Mouse (Mus musculus) Patski (cell line): ENCODE data around the gene Bex4. TPM values are rescaled to one million over a fixed set of nuclear protein-coding genes. Genes with fewer than 3 reads are reported as not detected.
A peak's percentile ranks its signal among the peaks of the same experiment; 100 is the strongest.
"Not testable (repeated sequence)": the region's sequence is repeated elsewhere in the genome, so short reads cannot be mapped to it uniquely, and the experiment has no call there.

Experiments
- ATAC-seq: fragments of 100-300 bp; one replicate; pipeline ENCODE4 v1.8.0; 2021
- CTCF ChIA-PET: fragments of 350-600 bp; sonication (Branson Sonifier 250); formaldehyde crosslinking; loops from one replicate; lab custom pipeline; 2022; ENCODE audit warnings: inconsistent platforms; lab: Charles Lee
- POLR2A ChIA-PET: fragments of 350-600 bp; sonication (Branson Sonifier 250); formaldehyde crosslinking; loops from one replicate; lab custom pipeline; 2022; ENCODE audit warnings: antibody characterized with exemption, inconsistent platforms; lab: Charles Lee
- DNase-seq: peaks from one replicate; pipeline ENCODE4 v3.0.0-alpha.2; 2011; ENCODE audit warnings: low read depth, low spot score
- H3K27me3 ChIP-seq: fragments of 371-371 bp; one replicate; pipeline ENCODE4 v1.5.1; 2021
- CTCF ChIP-seq: fragments of 100-300 bp; IDR thresholded peaks from one replicate; pipeline ENCODE4 v1.5.1; 2021
- in situ Hi-C: fragments of 300-500 bp; cut with MboI; formaldehyde crosslinking; loops from 3 replicates; pipeline ENCODE4 v1.11.1; 2018; ENCODE audit warnings: low pct_unique_long_range_greater_than_20kb, mixed read lengths
- polyA plus RNA-seq: library from polyadenylated mRNA; unstranded; gene quantifications from one replicate; pipeline ENCODE4 v1.2.3, GENCODE M21; 2021

The Bex4 gene
- polyA plus RNA-seq, 1 experiment from 2014 or later = not detected

GRCm38 (mm10) chrX:136135559-136135958, 3.2 kb upstream of the Bex4 start:
- ChIA-PET CTCF (no interaction called here), POLR2A (no interaction called here)
- DNase-seq (no peak), ATAC-seq (no peak)
- in situ Hi-C loops = no loop called here
- TF ChIP-seq CTCF = no peak
- peaks cover 15% of the 10 kb centered on the region for H3K27me3 ChIP-seq

GRCm38 (mm10) chrX:136139640-136140004, 826 bp downstream of the Bex4 start:
- ATAC-seq, CTCF ChIA-PET, DNase-seq, POLR2A ChIA-PET, in situ Hi-C loops: not testable (repeated sequence)
- H3K27me3 ChIP-seq = peaks cover 18% of the 10 kb centered on the region

GRCm38 (mm10) chrX:136141385-136141784, 2.6 kb downstream of the Bex4 start:
- TF ChIP-seq CTCF = no peak
- POLR2A ChIA-PET = no interaction called here
- DNase-seq = no peak
- in situ Hi-C loops = no loop called here
- peaks cover 18% of the 10 kb centered on the region for H3K27me3 ChIP-seq
- ATAC-seq = no peak
- CTCF ChIA-PET = no interaction called here

GRCm38 (mm10) chrX:136143711-136144110, 4.9 kb downstream of the Bex4 start:
- no peak for TF ChIP-seq CTCF
- CTCF ChIA-PET = no interaction called here
- H3K27me3 ChIP-seq = peaks cover 36% of the 10 kb centered on the region
- ATAC-seq (no peak), DNase-seq (no peak)
- POLR2A ChIA-PET = no interaction called here
- in situ Hi-C loops = no loop called here

- ChIA-PET CTCF (no interaction called here), POLR2A (no interaction called here)
- TF ChIP-seq CTCF = no peak
- no peak for DNase-seq
- ATAC-seq = no peak
- H3K27me3 ChIP-seq = peaks cover 41% of the 10 kb centered on the region
- in situ Hi-C loops = no loop called here
Observed at GRCm38 (mm10) chrX:136144195-136144594, 5.4 kb downstream of the Bex4 start.

GRCm38 (mm10) chrX:136170625-136171024, 31.8 kb downstream of the Bex4 start:
- TF ChIP-seq CTCF = no peak
- ATAC-seq (no peak), DNase-seq (no peak)
- ChIA-PET CTCF (no interaction called here), POLR2A (no interaction called here)
- peaks cover 18% of the 10 kb centered on the region for H3K27me3 ChIP-seq
- in situ Hi-C loops = no loop called here

GRCm38 (mm10) chrX:136171189-136172117, 32.7 kb downstream of the Bex4 start:
- ATAC-seq (peak; percentile 40), DNase-seq (peak; percentile 19)
- POLR2A ChIA-PET = no interaction called here
- CTCF ChIA-PET = interaction anchor here (1.2 kb wide), 1 partner anchor 13 kb away, joined by 3 read pairs; no protein-coding TSS in a partner anchor
- no peak for TF ChIP-seq CTCF
- peaks cover 18% of the 10 kb centered on the region for H3K27me3 ChIP-seq
- in situ Hi-C loops = no loop called here

- ChIA-PET CTCF (interaction anchor here (0.7 to 1.2 kb wide), 2 partner anchors 12 to 26 kb away, joined by 3 read pairs; no protein-coding TSS in a partner anchor), POLR2A (interaction anchor here (0.6 kb wide), 1 partner anchor 65 kb away, joined by 3 read pairs; no protein-coding TSS in a partner anchor)
- ATAC-seq (peak; percentile 95), DNase-seq (peak; percentile 25)
- TF ChIP-seq CTCF = no peak
- H3K27me3 ChIP-seq = peaks cover 18% of the 10 kb centered on the region
- in situ Hi-C loops = no loop called here
Observed at GRCm38 (mm10) chrX:136172118-136172551, 33.3 kb downstream of the Bex4 start, which contains the start of gene Tceal8. Gene Tceal8, minus strand, starts transcription at chrX:136172342.

GRCm38 (mm10) chrX:136172786-136173185, 34.0 kb downstream of the Bex4 start:
- ATAC-seq (no peak), DNase-seq (no peak)
- no peak for TF ChIP-seq CTCF
- CTCF ChIA-PET = interaction anchor here (0.7 to 1.2 kb wide), 2 partner anchors 11 to 25 kb away, joined by 3 read pairs; no protein-coding TSS in a partner anchor
- in situ Hi-C loops = no loop called here
- peaks cover 18% of the 10 kb centered on the region for H3K27me3 ChIP-seq
- POLR2A ChIA-PET = interaction anchor here (0.6 kb wide), 1 partner anchor 64 kb away, joined by 3 read pairs; no protein-coding TSS in a partner anchor

- ATAC-seq (no peak), DNase-seq (no peak)
- no peak for TF ChIP-seq CTCF
- in situ Hi-C loops = no loop called here
- ChIA-PET POLR2A (no interaction called here), CTCF (no interaction called here)
- H3K27me3 ChIP-seq = peaks cover 20% of the 10 kb centered on the region
Observed at GRCm38 (mm10) chrX:136180897-136181553, 42.2 kb downstream of the Bex4 start.

GRCm38 (mm10) chrX:136183107-136183506, 44.3 kb downstream of the Bex4 start:
- POLR2A ChIA-PET = no interaction called here
- CTCF ChIA-PET = no interaction called here
- peaks cover 30% of the 10 kb centered on the region for H3K27me3 ChIP-seq
- no peak for ATAC-seq
- DNase-seq = no peak
- in situ Hi-C loops = no loop called here
- no peak for TF ChIP-seq CTCF

Other genes with a start within 250 kb of the Bex4 start
- 2.8 TPM for gene Arxes2, start 145.2 kb upstream of the Bex4 start, polyA plus RNA-seq
- gene Arxes1, start 105.6 kb upstream of the Bex4 start, polyA plus RNA-seq = 0.68 TPM
- 0.27 TPM for gene Bex2, start 70.8 kb upstream of the Bex4 start, polyA plus RNA-seq
- not detected for gene Nxf3, start 53.7 kb upstream of the Bex4 start, polyA plus RNA-seq
- gene Tceal8, start 33.3 kb downstream of the Bex4 start, polyA plus RNA-seq = 64.6 TPM
- not detected for gene Tceal5, start 64.9 kb downstream of the Bex4 start, polyA plus RNA-seq
- gene Tceal7, start 75.8 kb downstream of the Bex4 start, polyA plus RNA-seq = not detected
- 0.86 TPM for gene Bex1, start 76.5 kb downstream of the Bex4 start, polyA plus RNA-seq
- 401 TPM for gene Tceal9, start 106.1 kb downstream of the Bex4 start, polyA plus RNA-seq
- gene Bex3, start 131.3 kb downstream of the Bex4 start, polyA plus RNA-seq = 454 TPM